ENCODE assay signal across 22 mouse cellular contexts in the genomic region with DNA sequence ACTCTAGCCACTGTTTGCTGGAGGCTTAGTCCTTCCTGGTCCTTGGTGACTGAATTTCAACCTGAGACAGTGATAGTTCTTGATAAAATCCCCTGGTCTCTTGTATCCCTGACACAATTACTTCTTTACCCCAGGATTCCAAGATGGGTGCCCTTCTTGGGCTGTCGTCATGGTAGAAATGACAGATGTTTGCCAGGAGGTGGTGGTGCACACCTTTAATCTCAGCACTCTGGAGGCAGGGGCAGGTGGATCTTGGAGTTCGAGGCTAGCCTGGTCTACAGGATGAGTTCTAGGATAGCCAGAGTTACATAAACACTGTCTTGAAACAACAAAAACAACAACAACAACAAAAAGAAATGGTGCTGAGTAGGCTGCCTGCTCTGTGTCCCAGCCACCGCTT. TPM values are rescaled to one million over a fixed set of nuclear protein-coding genes. Genes with fewer than 3 reads are reported as not detected.
DNase-seq lines count a peak whose midpoint lies in the region; ATAC-seq and TF ChIP-seq lines count a peak whose summit lies in the region.
"Had no signal": no experiment of that assay in that cellular context is flagged by ENCODE, and none has a peak within 500 bp of the region (broad histone marks: within the 10 kb centered on the region; RNA-seq: fewer than 3 reads in every experiment).

No protein-coding gene starts in this region.

- H3K4me3 ChIP-seq in cerebellum, adult 2 months (replicated peaks; ENCODE audit: insufficient read depth, low read depth, low read length), result no peak overlapping the region
- H3K4me3 ChIP-seq in hindbrain, embryonic 13.5 days, result no peak overlapping the region
- no peak overlapping the region for H3K4me3 ChIP-seq in hindbrain, embryonic 10.5 days
- H3K4me3 ChIP-seq: embryonic facial prominence, embryonic 12.5 days; embryonic facial prominence, embryonic 15.5 days; heart, embryonic 12.5 days; heart, embryonic 15.5 days; hindbrain, embryonic 15.5 days had no signal

- 0 out of 2 replicates have a peak overlapping the region, but pooled peaks have one; percentile 35 for H3K9ac ChIP-seq in hindbrain, embryonic 13.5 days
- H3K9ac ChIP-seq: embryonic facial prominence, embryonic 12.5 days; embryonic facial prominence, embryonic 15.5 days; forebrain, postnatal 0 days; heart, embryonic 12.5 days; heart, embryonic 15.5 days; hindbrain, embryonic 15.5 days had no signal

- no peaks in the 10 kb centered on the region for H3K9me3 ChIP-seq in hindbrain, embryonic 13.5 days
- no peaks in the 10 kb centered on the region for H3K9me3 ChIP-seq in hindbrain, embryonic 10.5 days
- H3K9me3 ChIP-seq: embryonic facial prominence, embryonic 12.5 days; embryonic facial prominence, embryonic 15.5 days; G1E; heart, embryonic 12.5 days; heart, embryonic 15.5 days; hindbrain, embryonic 15.5 days had no signal

- peaks cover 4% of the 10 kb centered on the region for H3K36me3 ChIP-seq in hindbrain, embryonic 13.5 days
- peaks cover 7% of the 10 kb centered on the region for H3K36me3 ChIP-seq in hindbrain, embryonic 10.5 days
- H3K36me3 ChIP-seq: heart, embryonic 15.5 days; hindbrain, embryonic 15.5 days had no signal

- no peaks in the 10 kb centered on the region for H3K27me3 ChIP-seq in cerebellum, adult 2 months (ENCODE audit: control insufficient read depth, insufficient read depth, low read length)
- H3K27me3 ChIP-seq in hindbrain, embryonic 13.5 days, result no peaks in the 10 kb centered on the region
- H3K27me3 ChIP-seq in hindbrain, embryonic 10.5 days (ENCODE audit: insufficient read depth, poor library complexity, severe bottlenecking), result no peaks in the 10 kb centered on the region
- H3K27me3 ChIP-seq: CH12.LX; embryonic facial prominence, embryonic 12.5 days; embryonic facial prominence, embryonic 15.5 days; heart, embryonic 12.5 days; heart, embryonic 15.5 days; hindbrain, embryonic 15.5 days; Patski had no signal

- no peak for ATAC-seq in cerebellum, adult (ENCODE audit: insufficient number of reproducible peaks, low FRiP score, low TSS enrichment)
- no peak for ATAC-seq in hindbrain, embryonic 13.5 days (ENCODE audit: low FRiP score)
- ATAC-seq: forebrain, embryonic 14.5 days; forebrain, postnatal 0 days; intestine, postnatal 0 days; Patski had no signal

- DNase-seq in cerebellum, adult 2 months, result no peak
- no peak for DNase-seq in cerebellum, adult 11 months
- DNase-seq in cerebellum, adult 9-11 months, result peak; percentile 50
- no peak for DNase-seq in hindbrain, embryonic 10.5 days (ENCODE audit: low spot score)
- DNase-seq: B cell, adult 2 months; forebrain, postnatal 0 days; gastrocnemius, postnatal 36 days; heart, postnatal 10 days; heart, postnatal 36 days; kidney, adult 2 months had no signal

- peaks cover 56% of the 10 kb centered on the region for H3K4me1 ChIP-seq in cerebellum, adult 2 months (ENCODE audit: control insufficient read depth, insufficient read depth, low read length)
- peaks cover 35% of the 10 kb centered on the region for H3K4me1 ChIP-seq in hindbrain, embryonic 13.5 days (replicated peaks)
- peaks cover 42% of the 10 kb centered on the region for H3K4me1 ChIP-seq in hindbrain, embryonic 10.5 days (replicated peaks)

- 70% methylated on average over 3 of the region's 3 CpGs for WGBS in cerebellum, adult 2 months
- 87% methylated on average over 3 of the region's 3 CpGs for WGBS in hindbrain, embryonic 13.5 days
- WGBS in hindbrain, embryonic 10.5 days, result 88% methylated on average over 3 of the region's 3 CpGs

- H3K27ac ChIP-seq in cerebellum, adult 2 months (ENCODE audit: insufficient read depth, low read length), result peak overlapping the region; percentile 89
- no peak overlapping the region for H3K27ac ChIP-seq in hindbrain, embryonic 13.5 days
- no peak overlapping the region for H3K27ac ChIP-seq in hindbrain, embryonic 10.5 days
- H3K27ac ChIP-seq: embryonic facial prominence, embryonic 12.5 days; embryonic facial prominence, embryonic 15.5 days; heart, embryonic 15.5 days; hindbrain, embryonic 15.5 days had no signal

- H3K4me2 ChIP-seq in hindbrain, embryonic 13.5 days, result no peak overlapping the region
- H3K4me2 ChIP-seq: embryonic facial prominence, embryonic 12.5 days; embryonic facial prominence, embryonic 15.5 days; heart, embryonic 12.5 days; heart, embryonic 15.5 days; hindbrain, embryonic 15.5 days had no signal

- TF ChIP-seq POLR2A in cerebellum, adult 2 months (IDR thresholded peaks at IDR 0.05; ENCODE audit: borderline replicate concordance, insufficient read depth, low read length), result no peak

- no peak for TF ChIP-seq CTCF in cerebellum, adult 2 months (IDR thresholded peaks at IDR 0.05; ENCODE audit: borderline replicate concordance, insufficient read depth, low read depth, low read length)

RNA-seq across cellular contexts. Expression of a gene that starts 20.0 kb away (rescaled TPM):
- polyA plus RNA-seq in cerebellum, adult 2 months (2012; rRNA removed), result 117 and 124 TPM in 2 replicates
- 12.4 and 14.2 TPM in 2 replicates for polyA plus RNA-seq in hindbrain, embryonic 13.5 days (2015; fragmentation: Nextera tagmentation; extraction: Ambion mirVana)
- 6.2 and 8.4 TPM in 2 replicates for polyA plus RNA-seq in hindbrain, embryonic 10.5 days (2016; fragmentation: Nextera tagmentation; extraction: Ambion mirVana)
